Mouse (Mus musculus): ENCODE data around the gene Ube2f. TPM values are rescaled to one million over a fixed set of nuclear protein-coding genes. Genes with fewer than 3 reads are reported as not detected.

Ube2f gene
- polyA plus RNA-seq, 1 experiment from 2014 or later: 73.8 TPM

DNA sequence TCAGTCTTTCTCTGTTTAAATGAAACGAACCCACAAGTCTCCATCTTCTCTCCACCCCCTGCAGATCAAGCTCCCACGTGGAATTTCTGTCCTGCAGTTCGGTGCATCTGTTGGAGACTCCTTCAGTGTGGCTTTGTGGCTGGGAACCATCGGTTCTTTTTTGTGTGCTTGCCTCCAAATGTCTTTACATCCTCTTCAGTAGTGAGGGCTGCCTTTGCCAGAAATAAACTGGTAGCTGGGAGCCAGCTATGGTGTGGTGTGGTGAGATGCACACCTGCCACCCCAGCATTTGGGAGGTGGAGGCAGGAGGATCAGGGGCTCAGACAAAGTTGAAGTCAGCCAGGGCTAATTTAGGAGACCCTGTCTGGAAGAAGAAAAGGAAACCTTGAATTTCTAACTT, 82.0 kb downstream of the Ube2f start:
- 45% methylated on average over 4 of the region's 4 CpGs for WGBS
- no peaks in the 10 kb centered on the region for H3K9me3 ChIP-seq
- no peak overlapping the region for H3K9ac ChIP-seq
- H3K4me1 ChIP-seq: peaks cover 11% of the 10 kb centered on the region
- no peak overlapping the region for H3K27ac ChIP-seq
- no peak overlapping the region for H3K4me2 ChIP-seq
- no peaks in the 10 kb centered on the region for H3K27me3 ChIP-seq
- no peak for ATAC-seq (ENCODE audit: insufficient number of reproducible peaks, insufficient read depth, low FRiP score, low TSS enrichment, low read depth)
- H3K36me3 ChIP-seq: no peaks in the 10 kb centered on the region
- H3K4me3 ChIP-seq: no peak overlapping the region

DNA sequence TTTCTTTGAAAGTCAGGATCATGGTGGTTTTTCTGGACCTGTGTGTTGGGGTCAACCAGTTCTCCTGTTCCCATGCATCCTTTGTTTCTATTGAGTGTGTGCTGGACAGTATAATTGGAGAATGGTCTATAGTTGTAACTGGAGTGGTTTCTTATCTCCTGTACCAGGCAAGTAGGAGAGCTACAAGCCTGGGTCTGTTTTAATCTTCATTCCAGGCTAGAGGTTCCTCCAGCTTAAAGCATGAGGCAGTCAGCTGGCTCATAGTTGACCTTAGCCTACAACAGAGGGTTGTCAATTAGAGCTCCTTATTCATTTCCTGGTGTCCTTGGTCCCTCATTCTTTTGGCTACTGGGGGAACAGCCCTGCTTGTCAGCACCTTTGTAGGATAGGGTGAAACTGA, 83.5 kb downstream of the Ube2f start:
- peaks cover 4% of the 10 kb centered on the region for H3K4me1 ChIP-seq
- no peak overlapping the region for H3K4me2 ChIP-seq
- H3K27ac ChIP-seq: no peak overlapping the region
- H3K9me3 ChIP-seq: no peaks in the 10 kb centered on the region
- no peak overlapping the region for H3K4me3 ChIP-seq
- H3K9ac ChIP-seq: no peak overlapping the region
- no peak for ATAC-seq (ENCODE audit: insufficient number of reproducible peaks, insufficient read depth, low FRiP score, low TSS enrichment, low read depth)
- no peaks in the 10 kb centered on the region for H3K27me3 ChIP-seq
- H3K36me3 ChIP-seq: no peaks in the 10 kb centered on the region

- no peak for ATAC-seq (ENCODE audit: insufficient number of reproducible peaks, insufficient read depth, low FRiP score, low TSS enrichment, low read depth)
- no peak overlapping the region for H3K27ac ChIP-seq
- WGBS: 87% methylated on average over 7 of the region's 7 CpGs
Observed at GRCm38 (mm10) chr1:91337355-91337754, 87.3 kb downstream of the Ube2f start.

More at GRCm38 (mm10) chr1:91337355-91337754, 87.3 kb downstream of the Ube2f start:
- Histone ChIP-seq H3K9me3 (no peaks in the 10 kb centered on the region), H3K4me1 (no peaks in the 10 kb centered on the region), H3K4me3 (no peak overlapping the region), H3K4me2 (no peak overlapping the region), H3K27me3 (peaks cover 21% of the 10 kb centered on the region), H3K9ac (no peak overlapping the region), H3K36me3 (no peaks in the 10 kb centered on the region)

Other genes starting within 250 kb of the Ube2f start
- 0.80 and 1.1 TPM in 2 replicates for gene Rbm44, start 105.2 kb upstream of the Ube2f start, polyA plus RNA-seq (2015; fragmentation: Nextera tagmentation; extraction: Ambion mirVana)
- 5.4 and 6.1 TPM in 2 replicates for gene Ramp1, start 70.5 kb upstream of the Ube2f start, polyA plus RNA-seq (2015; fragmentation: Nextera tagmentation; extraction: Ambion mirVana)
- 11.3 and 11.5 TPM in 2 replicates for gene Scly, start 48.0 kb downstream of the Ube2f start, polyA plus RNA-seq (2015; fragmentation: Nextera tagmentation; extraction: Ambion mirVana)
- not detected in 2 replicates for gene Espnl, start 71.8 kb downstream of the Ube2f start, polyA plus RNA-seq (2015; fragmentation: Nextera tagmentation; extraction: Ambion mirVana)
- gene Klhl30, start 100.7 kb downstream of the Ube2f start, polyA plus RNA-seq (2015; fragmentation: Nextera tagmentation; extraction: Ambion mirVana): 0.97 and 1.1 TPM in 2 replicates
- 1.6 and 1.7 TPM in 2 replicates for gene Erfe, start 116.1 kb downstream of the Ube2f start, polyA plus RNA-seq (2015; fragmentation: Nextera tagmentation; extraction: Ambion mirVana)
- gene Ilkap, start 148.5 kb downstream of the Ube2f start, polyA plus RNA-seq (2015; fragmentation: Nextera tagmentation; extraction: Ambion mirVana): 152 and 158 TPM in 2 replicates
- 63.7 and 70.8 TPM in 2 replicates for gene Hes6, start 163.7 kb downstream of the Ube2f start, polyA plus RNA-seq (2015; fragmentation: Nextera tagmentation; extraction: Ambion mirVana)
- gene Per2, start 209.0 kb downstream of the Ube2f start, polyA plus RNA-seq (2015; fragmentation: Nextera tagmentation; extraction: Ambion mirVana): 3.0 and 3.5 TPM in 2 replicates
- gene Traf3ip1, start 244.3 kb downstream of the Ube2f start, polyA plus RNA-seq (2015; fragmentation: Nextera tagmentation; extraction: Ambion mirVana): 8.7 and 12.1 TPM in 2 replicates

Data from embryonic facial prominence, embryonic 13.5 days (tissue).